Mouse (Mus musculus) ovary, postnatal 10 days (tissue): ENCODE measurements around the gene Syne2.

Experiments
- DNase-seq: peaks from one replicate; pipeline ENCODE4 v3.0.0; 2022; ENCODE audit warnings: low spot score

Syne2 gene

GRCm38 (mm10) chr12:75873546-75874235, 55.8 kb downstream of the Syne2 start:
- no peak for DNase-seq

- DNase-seq: no peak
These were observed 56.5 kb downstream of the Syne2 start for GRCm38 (mm10) chr12:75874287-75874994.

GRCm38 (mm10) chr12:75879636-75880317, 61.8 kb downstream of the Syne2 start:
- no peak for DNase-seq

GRCm38 (mm10) chr12:75881554-75881953, 63.6 kb downstream of the Syne2 start:
- no peak for DNase-seq

- no peak for DNase-seq
These were observed 68.2 kb downstream of the Syne2 start for GRCm38 (mm10) chr12:75886161-75886560.

GRCm38 (mm10) chr12:75886946-75887345, 69.0 kb downstream of the Syne2 start:
- DNase-seq: no peak

DNA sequence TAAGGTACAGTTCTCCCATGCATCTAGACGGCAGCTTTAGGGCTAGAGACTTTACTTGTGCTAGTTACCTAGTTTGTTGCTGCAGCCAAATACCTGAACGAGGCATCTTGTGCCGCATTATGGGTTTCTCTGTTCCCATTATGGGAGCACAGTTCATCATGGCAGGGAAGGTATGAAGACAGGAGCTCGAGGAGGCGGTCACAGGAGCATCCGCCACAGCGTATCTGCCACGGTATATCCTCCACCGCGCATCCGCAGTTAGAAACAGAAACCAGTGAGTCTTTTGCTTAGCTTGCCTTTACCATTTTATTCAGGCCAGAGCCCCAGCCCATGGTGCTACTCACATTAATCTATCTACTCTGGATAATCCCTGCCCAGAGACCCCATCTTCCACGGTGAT, 70.8 kb downstream of the Syne2 start:
- DNase-seq: no peak

DNA sequence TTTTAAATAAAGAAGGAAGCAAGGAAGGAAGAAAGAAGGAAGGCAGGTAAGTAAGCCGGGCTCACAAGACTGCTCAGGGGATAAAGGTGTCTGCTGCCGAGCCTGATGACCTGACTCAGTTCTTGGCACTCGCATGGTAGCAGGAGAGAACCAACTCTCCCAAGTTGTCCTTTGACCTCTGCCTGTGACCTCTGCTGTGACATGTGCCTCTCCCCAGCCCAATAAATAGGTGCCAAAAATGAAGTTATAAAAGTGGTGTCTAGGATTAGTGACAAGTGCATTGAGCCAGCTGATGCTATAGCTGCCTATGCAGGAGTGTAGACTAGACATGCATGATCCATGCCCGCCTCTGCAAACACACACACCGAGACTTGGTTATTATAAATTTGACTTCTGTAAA, 73.3 kb downstream of the Syne2 start:
- no peak for DNase-seq

DNA sequence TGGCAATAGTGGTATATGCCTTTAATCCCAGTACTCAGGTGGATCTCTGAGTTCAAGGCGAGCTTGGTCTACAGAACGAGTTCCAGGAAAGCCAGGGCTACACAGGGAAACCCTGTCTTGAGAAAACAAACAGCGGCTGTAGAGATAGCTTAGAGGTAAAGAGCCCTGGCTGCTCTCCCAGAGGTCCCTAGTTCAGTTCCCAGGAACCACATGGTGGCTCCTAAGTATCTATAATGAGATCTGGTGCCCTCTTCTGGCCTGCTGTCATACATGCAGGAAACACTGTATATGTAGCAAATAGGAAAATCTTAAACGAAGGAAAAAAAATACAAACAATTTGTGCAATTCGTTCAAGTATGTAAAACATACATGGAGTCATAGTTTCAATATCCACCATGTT, 75.5 kb downstream of the Syne2 start:
- DNase-seq: no peak

GRCm38 (mm10) chr12:75894316-75894997, 76.5 kb downstream of the Syne2 start:
- DNase-seq: no peak

DNA sequence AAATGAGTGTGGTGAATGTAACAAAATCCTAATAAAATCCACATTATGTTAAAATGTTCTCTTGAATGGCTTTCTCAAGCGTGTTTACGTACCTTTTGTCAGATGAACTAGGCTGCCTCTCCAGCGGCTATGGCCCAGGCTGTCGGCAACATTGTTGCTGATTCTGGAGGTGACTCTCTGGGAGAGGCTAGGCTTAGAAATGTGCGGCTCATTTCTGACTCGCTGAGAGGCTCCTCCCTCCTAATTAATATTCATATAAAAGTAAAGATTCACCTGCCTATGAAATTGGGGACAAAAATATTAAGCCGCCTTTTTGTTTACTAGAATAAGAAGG, 77.0 kb downstream of the Syne2 start:
- DNase-seq: no peak

DNA sequence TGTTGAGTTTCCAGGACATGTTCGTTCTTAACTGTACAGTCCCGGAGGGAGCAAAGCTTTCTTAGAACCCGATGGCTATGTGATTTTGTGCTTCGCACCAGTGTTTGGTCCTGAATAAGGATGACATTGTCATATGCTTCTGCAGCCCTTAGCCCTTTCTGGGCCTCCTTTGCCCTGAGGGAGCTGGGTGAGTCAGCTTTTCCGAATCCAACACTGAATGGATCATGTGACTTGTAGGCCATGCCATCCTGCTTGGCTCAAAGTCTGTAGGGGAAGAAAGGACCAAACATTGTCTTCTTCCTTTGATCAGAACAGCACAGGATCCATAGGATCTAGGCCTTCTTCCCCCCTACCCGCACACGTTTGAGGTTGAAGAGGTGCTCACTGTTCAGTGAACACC, 79.9 kb downstream of the Syne2 start:
- DNase-seq: no peak

GRCm38 (mm10) chr12:75901721-75902120, 83.8 kb downstream of the Syne2 start:
- DNase-seq: no peak

DNA sequence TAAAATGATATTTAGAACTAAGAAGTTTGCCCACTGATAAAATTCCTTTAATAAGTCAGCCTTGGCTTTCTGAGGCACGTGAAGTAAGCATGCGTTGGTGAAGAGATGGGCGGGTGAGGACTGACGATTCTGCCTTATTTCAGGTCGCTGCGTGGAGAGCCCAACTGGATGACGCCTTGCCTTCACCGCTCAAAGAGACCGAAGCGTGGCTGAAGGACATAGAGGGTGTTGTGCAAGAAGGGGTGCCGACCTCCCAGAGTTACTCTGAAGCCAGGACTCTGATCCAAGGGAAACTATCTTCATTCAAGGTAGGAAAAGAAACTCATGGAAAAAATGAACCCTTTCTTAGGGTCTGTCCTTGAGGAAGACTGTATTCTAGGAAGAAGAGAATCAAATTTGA, 86.1 kb downstream of the Syne2 start:
- DNase-seq: no peak

DNA sequence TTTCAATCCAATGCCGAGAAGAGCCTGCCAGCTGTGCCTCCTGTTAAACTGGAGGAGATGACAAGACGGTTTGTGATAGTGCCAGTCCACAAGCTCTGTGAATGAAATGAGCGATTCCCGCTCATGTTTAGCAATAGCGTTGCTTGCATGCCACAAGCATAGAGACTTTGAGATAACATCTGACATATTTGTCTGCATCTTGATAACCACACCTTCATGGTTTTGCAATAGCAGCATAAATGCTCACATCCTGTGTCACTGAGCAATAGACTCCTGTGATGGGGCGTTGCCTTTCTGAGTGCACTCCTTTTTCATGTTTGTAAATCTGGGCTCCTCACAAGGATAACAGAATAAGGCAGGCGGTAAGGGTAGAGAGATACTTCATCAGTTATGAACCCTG, 87.4 kb downstream of the Syne2 start:
- DNase-seq: no peak

DNA sequence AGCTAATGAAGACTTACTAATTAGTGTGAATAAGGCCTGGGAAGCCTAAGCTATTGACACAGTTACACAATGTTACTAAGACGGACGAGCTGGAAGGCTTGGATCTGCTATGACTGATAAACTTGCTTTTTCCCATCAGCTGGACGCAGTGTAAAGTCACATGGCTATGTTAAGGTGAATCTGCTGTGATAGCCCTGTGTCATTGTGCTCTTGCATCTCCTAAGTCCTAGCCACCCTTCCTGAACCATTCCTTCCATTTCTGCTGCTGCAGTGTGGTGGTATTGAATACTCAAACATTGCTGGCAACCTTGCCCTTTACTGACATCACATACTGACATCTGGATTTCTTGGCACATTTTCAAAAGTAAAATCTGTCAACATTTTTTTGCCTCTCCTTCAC, 90.5 kb downstream of the Syne2 start:
- no peak for DNase-seq

DNA sequence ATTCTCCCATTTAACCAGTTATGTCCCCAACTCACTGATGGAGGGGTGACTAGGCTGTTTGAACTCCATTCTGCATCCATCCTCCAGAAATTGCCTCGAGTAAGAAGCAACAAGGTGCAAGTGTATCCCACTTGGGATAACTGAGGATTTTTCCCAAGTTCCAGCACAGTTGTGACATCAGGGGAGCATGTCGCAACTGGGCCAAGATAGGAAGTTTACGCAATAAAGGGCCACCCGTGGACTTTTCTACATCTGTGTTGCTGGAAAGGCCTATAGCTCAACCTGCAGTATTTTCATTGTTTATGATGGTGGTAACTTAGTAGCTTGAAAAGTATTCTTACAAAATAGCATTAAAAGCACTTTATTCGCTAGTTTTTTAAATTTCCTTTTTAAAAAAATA, 97.8 kb downstream of the Syne2 start:
- no peak for DNase-seq

- DNase-seq: no peak
These were observed 100.5 kb downstream of the Syne2 start for GRCm38 (mm10) chr12:75918415-75918814.

- DNase-seq: no peak
These were observed 101.0 kb downstream of the Syne2 start for GRCm38 (mm10) chr12:75918914-75919313.

GRCm38 (mm10) chr12:75922900-75923299, 105.0 kb downstream of the Syne2 start:
- no peak for DNase-seq

DNA sequence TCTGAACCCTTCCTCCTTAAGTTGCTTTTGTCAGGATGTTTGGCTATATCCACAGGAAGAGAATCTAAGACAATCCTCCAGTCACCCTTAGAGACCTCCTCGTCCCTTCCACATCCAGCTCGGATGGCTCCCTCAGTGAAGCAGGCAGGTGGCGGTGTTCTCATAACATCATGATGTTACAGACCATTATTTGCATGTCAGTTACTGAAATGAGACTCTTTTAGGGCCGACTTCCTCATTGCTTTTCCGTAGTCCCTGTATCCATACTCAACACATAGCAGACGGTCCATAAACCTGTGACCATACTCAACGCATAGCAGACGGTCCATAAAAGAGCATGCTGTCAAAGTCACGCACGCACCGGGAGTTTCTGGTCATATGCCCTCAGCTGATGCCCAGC, 106.9 kb downstream of the Syne2 start:
- no peak for DNase-seq

DNA sequence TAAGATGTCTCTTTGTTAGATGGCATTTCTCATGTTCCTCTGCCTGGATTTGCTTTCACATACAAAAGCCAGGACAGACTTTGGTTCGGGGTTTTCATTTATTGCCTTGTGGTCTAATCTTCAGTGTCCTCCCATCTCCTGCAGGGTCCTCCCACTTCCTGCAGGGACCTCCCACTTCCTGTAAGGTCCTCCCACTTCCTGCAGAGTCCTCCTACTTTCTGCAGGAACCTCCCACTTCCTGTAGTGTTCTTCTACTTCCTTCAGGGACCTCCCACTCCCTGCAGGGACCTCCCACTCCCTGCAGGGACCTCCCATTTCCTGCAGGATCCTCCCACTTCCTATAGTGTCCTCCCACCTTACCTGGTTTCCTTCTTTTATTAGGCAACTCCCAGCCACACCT, 109.7 kb downstream of the Syne2 start:
- no peak for DNase-seq

DNA sequence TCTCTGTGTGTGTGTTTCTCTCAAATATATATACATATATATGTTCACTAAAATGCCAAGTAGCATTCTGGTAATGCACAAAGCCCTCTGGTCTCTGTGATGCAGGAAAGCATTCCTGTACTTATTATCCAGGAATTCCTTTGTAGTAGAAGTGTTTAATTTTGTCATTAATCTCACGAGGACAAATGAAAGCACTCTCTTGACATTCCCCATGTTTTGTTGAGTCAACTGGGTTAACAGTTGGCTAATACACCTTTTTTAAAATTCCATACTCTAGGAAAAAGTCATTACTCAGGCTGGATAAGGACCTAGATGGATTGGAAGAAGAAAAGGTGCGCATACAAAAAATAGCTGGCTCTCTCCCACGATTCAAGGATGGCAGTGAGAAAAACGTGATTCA, 115.6 kb downstream of the Syne2 start:
- DNase-seq: no peak
